Mouse (Mus musculus): ENCODE results near the gene Kcnk4. TPM values are rescaled to one million over a fixed set of nuclear protein-coding genes. Genes with fewer than 3 reads are reported as not detected.

The Kcnk4 gene
- polyA plus RNA-seq, 1 experiment = not detected

DNA sequence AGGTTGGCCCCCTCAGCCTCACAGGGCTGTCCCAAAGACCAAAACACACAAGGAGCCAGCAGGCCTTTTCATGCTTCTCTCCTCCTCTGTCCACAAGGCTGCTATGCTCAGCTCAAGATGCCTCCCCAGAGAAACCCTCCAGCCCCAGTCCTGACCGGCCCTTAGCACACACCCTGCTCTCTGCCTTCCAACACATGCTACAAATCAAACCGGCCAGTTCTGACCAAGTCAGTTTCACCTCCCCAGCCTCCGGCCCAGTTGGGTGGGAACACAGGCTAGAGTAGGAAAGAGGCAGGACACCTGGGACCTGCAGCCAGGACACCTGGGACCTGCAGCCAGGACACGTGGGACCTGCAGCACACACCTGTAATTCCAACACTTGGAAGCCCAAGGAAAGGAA, 17.8 kb downstream of the Kcnk4 start:
- TF ChIP-seq GATA1 (IDR thresholded peaks at IDR 0.05; ENCODE audit: low read length) = no peak

DNA sequence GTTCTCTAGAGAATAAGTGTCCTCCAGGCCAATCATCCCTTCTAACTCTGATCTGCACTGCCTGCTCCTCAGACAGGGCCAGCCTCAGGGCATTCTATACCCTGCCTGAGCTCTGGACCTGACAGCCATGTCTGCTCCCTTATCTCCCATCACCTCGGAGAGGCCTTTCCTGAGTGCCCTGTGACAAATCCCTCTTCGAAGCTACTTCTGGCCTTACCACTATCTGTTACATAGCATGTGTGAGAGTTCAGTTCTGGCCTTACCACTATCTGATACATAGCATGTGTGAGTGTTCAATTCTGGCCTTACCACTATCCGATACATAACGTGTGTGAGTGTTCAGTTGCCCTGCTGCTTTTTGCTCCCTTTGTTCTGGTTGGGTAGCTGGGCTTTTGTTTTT, 19.0 kb downstream of the Kcnk4 start:
- TF ChIP-seq GATA1 (IDR thresholded peaks at IDR 0.05; ENCODE audit: low read length) = no peak

DNA sequence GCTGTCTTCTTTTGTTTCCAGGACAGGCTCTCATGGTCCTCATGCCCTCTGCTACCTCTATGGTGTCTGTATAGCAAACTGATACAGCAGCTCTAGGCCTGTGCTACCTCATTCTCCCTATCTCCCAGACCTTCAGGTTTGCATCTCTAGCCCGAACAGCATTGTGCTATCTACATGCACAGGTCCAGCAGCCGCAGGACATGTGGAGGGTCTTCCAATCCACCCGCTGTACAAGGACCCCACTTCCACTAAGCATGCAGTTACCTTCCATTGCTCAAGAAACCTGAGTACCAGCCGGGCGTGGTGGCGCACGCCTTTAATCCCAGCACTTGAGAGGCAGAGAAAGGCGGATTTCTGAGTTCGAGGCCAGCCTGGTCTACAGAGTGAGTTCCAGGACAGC, 19.8 kb downstream of the Kcnk4 start:
- no peak for TF ChIP-seq GATA1 (IDR thresholded peaks at IDR 0.05; ENCODE audit: low read length)

DNA sequence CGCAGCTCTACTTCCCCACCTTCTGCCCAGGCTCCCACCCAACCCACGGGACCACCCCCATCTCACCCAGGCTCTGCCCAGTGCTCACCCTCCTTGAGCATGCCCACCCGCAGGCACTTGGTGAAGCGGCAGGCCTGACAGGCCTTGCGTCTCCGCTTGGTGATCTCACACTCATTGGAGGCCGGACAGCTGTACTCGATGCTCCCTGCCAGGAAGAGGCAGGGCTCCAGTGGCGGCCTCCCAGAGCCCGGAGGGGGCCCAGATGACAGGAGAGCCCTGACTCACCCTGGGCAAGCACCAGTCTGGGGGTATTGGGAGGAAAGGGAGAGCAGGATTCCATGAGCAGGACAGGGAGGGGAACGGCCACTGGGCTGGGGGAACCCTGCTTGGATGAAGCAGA, 20.3 kb downstream of the Kcnk4 start:
- TF ChIP-seq GATA1 (IDR thresholded peaks at IDR 0.05; ENCODE audit: low read length) = no peak

DNA sequence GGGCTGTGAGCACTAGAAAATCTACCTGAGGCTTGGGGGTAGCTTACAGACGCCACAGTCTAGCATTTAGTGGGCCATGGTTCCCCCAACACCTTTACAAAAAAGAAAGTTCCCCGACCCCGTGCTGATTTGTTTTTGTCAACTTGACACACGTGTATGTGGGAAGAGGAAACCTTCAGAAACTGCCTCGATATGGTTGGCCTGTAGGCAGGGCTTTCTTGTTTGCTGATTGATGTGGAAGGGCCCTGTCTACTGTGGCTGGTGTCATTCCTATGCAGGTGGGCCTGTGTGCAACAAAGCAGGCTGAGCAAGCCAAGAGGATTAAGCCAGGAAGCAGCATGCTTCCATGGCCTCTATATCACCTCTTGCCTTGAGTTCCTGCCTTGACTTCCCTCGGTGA, 21.3 kb downstream of the Kcnk4 start:
- TF ChIP-seq GATA1 (IDR thresholded peaks at IDR 0.05; ENCODE audit: low read length) = no peak

DNA sequence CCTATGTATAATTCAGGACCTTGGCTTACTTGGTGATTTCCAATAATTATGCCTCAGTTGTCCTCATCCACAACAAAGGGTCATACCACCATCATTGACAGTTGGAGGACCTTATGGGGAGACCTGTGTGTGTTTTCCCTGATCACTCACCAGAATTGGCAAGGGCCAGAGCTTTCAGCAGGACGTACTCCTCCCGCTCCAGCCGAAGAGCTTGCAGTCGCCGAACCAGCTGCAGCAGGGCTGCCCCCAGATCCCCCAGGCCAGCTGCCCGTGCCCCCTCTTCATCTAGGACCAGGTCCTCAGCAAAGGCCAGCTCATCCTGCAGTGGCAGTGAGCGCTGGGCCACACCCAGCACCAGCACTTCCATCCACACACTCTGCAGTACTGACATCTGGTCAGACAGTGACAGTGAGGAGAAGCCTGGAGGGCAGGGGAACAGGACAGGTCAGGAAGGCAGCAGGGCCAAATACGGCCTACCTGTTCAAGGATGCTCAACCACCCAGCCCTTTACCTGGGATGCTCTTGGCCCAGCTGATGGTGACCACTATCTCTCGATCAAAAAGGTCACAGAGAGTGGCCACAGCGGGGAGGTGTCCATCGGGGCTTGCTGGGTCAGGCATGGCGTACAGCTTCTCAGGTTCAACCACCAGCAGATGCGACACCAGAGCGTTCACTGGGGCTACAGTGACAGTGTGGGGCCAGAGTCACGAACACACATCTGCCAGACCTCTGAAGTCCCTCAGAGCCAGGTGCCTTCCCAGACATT, 21.9 kb downstream of the Kcnk4 start:
- TF ChIP-seq GATA1 (IDR thresholded peaks at IDR 0.05; ENCODE audit: low read length) = no peak

DNA sequence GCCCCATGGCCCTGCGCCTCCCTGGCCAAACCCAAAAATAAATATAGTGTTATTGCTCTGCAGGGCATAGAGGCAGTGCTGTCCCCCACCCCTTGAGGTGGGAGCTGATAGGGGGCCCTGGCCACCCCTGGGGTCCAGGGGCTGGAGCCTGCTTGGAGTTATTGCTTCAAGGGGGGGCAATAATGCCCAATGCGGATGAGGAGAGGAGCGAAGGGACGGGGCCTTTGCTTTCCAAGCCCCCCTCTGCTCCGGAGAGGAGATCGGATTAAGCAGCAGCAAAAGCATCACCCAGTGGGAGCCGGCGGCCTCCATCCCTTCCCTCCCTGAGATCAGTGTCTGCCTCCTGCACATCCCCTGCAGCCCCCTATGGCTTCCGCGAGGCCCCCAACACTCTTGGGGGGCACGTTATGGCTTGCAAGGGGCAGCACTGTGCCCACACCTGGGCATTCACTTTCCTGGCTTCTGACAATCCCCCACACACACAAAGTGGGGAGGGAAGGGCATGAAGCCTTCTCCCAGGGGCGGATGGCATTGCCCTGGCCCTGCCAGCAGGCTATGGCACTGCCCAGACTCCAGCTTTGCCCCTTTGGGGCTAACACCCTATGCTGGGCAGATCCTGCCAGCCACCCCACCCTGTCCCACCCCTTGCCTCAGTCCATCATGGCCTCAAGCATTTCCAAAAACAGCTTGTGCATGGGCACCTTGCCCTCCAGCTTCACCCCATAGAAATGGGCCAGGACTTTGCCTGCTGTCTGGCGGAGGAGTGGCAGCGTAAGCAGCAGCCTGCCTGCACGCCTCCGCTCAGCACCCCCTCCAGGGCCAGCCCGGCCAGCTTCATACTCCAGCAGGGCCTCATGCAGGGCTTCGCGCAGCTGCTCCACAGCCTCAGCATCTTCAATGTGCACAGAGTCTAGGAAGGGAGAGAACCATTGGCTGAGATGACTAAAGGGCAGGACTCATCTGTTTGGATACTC, 22.9 kb downstream of the Kcnk4 start:
- no peak for TF ChIP-seq GATA1 (IDR thresholded peaks at IDR 0.05; ENCODE audit: low read length)

DNA sequence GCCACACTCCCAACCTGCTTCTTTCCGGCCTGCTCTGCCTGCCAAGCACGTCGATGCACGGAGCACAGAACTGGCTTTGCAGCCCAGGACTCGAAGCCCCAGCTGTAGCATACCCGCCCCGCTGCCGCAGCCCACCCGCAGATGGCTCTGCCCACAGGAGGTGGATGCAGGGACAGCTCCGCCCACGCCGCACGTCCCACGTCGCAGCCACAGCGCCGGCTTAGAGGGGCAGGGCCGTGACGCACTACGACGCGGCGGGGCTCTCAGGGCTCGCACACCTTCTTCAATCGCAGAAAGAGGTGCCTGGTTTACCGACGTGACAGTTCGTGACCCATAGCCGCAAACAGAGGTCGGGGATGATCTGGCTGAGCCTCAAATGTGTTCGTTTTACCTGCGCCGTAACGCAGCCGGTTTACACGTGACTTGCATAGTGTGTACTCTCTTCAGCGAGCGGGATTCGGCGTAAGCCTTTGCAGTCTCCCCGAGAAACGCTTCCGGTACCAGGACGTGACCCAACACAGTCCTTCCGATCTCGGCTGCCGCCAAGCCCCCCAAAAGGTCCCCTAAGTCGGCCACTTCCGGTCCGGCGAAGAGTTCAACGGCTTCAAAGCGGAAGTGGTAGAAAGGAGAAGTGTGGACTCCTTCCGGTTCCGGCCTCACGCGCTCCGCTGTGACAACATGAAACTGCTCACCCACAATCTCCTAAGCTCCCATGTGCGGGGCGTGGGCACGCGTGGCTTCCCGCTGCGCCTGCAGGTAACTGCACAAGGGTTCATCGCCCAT, 24.6 kb downstream of the Kcnk4 start, which contains the start of the genes Trmt112 and Prdx5:
Gene Trmt112 (plus strand): TSS at position 192 of the 783 bp plus-strand sequence.
Gene Prdx5 (minus strand): TSS at position 600 of the 783 bp plus-strand sequence.
- no peak for TF ChIP-seq GATA1 (IDR thresholded peaks at IDR 0.05; ENCODE audit: low read length)

DNA sequence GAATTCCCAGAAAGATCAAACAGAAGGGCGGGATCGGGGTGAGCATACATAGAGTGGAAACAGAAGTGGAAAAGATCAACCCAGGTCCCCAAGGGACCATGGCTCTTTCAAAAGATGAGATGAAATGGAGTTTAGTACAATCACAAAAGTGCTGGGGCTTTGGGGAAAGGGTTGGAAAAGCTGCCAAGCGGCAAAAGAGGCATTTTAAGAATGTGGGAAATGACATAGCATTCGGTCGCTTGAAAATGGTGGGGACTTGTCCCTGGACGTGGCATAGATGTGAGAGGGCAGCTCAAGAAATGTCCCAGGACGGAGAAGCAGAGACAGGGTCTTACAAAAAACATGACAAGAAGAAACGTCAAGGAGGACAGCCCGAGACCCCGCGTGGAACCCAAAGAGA, 25.3 kb downstream of the Kcnk4 start:
- no peak for TF ChIP-seq GATA1 (IDR thresholded peaks at IDR 0.05; ENCODE audit: low read length)

DNA sequence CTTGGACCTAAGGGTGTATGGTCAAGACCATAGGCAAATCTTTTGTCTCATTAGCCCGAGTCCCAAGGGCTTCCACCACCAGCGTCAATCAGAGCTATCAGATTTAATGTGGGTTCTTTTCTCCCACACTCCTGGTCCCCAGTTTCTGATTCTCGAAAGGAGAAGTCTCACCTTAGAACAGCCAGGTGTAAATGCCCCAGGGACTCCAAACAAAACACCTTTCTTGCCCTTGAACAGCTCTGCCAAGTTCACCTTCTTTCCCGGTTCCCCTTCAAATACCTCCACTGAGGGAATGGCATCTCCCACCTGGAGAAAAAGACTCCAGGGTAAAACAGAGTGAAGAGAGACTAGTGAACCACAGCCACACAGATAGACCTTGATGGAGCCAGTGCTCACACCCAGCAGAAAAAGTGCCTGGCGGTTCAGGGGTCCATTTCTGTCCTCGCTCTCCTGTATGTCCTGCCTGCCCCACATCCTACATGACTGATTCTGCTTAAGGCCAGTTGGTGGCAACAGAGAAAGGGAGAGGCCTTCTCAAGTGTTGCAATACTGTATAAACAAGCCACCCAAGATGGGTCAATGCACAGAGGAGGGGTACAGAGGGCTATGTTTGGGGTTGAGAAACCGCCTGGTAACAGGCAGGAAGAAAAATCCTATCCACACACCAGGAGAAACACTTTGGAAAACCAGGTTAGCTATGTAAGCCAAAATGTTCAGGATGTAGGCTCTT, 26.3 kb downstream of the Kcnk4 start:
- no peak for TF ChIP-seq GATA1 (IDR thresholded peaks at IDR 0.05; ENCODE audit: low read length)

DNA sequence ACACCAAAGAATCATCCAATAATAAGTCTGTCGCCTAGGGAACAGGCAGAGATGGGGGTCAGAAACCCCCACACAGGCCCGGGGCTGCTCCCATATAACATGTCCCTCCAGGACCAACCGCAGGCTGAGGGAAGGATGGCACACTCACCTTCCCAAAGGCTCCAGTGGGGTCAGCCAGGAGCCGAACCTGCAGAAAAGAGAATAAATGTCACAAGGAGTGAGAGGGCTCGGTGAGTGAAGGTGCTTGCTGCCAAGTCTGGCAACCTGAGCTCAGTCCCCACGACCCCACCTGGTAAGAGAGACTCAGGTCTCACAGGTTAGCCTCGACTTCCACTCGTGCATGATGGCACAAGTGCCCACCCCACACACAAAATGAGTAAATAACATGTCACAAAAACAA, 27.2 kb downstream of the Kcnk4 start:
- TF ChIP-seq GATA1 (IDR thresholded peaks at IDR 0.05; ENCODE audit: low read length) = no peak

DNA sequence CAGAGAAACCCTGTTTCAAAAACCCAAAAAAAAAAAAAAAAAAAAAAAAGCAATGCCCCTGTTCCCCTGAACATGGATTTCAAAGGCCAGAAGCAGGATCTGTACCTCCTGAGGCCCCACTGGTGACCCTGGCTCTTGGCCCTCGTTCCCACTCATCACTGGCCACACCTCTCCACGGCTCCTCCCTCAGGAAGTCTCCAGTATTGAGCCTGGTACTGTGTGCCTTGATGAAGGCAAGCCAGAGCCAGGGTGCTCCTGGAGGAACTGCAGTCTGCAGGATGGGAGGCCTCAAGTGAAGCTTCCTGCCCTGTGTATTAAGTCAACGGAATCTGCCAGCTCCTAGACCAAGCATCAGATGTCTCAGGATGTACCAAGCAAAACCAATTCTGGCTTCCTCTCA, 28.1 kb downstream of the Kcnk4 start:
- no peak for TF ChIP-seq GATA1 (IDR thresholded peaks at IDR 0.05; ENCODE audit: low read length)

DNA sequence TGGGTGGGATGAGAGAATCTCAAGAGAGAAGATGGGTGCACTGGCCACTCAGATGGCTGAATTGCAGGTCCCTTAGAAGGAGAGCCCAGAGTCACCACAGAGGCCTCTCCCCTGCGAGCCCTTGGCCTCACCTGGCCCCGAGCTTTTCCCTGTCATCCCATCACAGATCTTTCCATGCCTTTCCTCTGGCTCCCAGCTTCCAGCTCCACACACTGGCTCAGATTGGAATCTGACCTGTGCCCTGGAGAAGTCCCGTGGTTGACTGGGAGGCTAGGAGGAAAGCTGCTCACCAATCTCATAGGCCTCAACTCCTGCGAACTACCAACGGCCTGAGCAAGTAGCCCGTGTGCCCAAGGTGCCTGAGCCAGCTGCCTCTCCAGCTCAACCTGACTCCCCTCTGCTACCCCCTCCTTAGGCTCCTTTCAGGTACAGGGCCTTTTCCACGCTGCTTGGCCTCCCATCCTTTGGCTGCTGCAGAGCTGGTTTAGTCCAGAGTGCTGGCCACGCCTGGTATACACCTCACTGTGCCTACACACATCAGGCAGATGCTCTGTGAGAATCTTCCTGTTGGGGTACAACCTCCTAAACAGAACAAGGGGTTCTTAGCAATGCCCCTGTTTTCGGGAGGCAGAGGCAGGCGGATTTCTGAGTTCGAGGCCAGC, 28.7 kb downstream of the Kcnk4 start:
- no peak for TF ChIP-seq GATA1 (IDR thresholded peaks at IDR 0.05; ENCODE audit: low read length)

DNA sequence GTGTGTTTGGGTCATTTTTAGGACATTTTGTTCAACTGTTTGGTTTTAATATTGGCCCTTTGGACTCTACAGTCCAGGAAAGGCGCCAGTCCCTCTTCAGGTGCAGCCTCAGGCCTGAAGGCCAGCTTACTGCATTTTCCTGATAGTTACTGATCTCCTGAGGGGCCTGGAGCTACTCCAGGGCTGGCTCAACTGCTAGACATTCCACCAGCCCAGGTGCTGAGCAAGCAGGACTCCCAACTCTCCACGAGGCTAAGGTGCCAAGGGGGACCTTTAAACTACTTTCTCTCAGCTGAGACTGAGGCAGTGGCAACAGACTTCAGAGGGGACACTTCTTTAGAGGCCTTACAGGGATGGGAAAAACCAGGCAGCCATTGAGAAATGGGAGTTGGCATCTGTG, 29.5 kb downstream of the Kcnk4 start:
- no peak for TF ChIP-seq GATA1 (IDR thresholded peaks at IDR 0.05; ENCODE audit: low read length)
